Mouse (Mus musculus) liver, adult 2 months (tissue): Measurements from ENCODE around the gene Racgap1. TPM values are rescaled to one million over a fixed set of nuclear protein-coding genes. Genes with fewer than 3 reads are reported as not detected.

Experiments
- DNase-seq: peaks from one replicate; pipeline ENCODE4 v3.0.0-alpha.2; 2011; ENCODE audit warnings: low read depth, low spot score; ENCODE audit errors: extremely low read depth
- H3K27ac ChIP-seq: fragments of 200-500 bp; replicated peaks from 2 replicates; pipeline ENCODE4 v1.5.1; 2012; ENCODE audit warnings: low read depth, mild to moderate bottlenecking, control low read depth, inconsistent platforms, low read length; ENCODE audit not compliant: insufficient read depth
- H3K27me3 ChIP-seq: fragments of 200-500 bp; 2 replicates; pipeline ENCODE4 v1.6.1; 2012; ENCODE audit warnings: mild to moderate bottlenecking, moderate library complexity, low read length, inconsistent platforms; ENCODE audit not compliant: control insufficient read depth, insufficient read depth
- H3K36me3 ChIP-seq: fragments of 200-500 bp; 2 replicates; pipeline ENCODE4 v1.6.1; 2012; ENCODE audit warnings: low read length, inconsistent platforms; ENCODE audit not compliant: control insufficient read depth, insufficient read depth
- H3K4me1 ChIP-seq: fragments of 200-500 bp; 2 replicates; pipeline ENCODE4 v1.6.1; 2011; ENCODE audit warnings: low read length; ENCODE audit not compliant: control insufficient read depth, insufficient read depth
- H3K4me3 ChIP-seq: fragments of 200-500 bp; 2 replicates; pipeline ENCODE4 v1.5.1; 2011; ENCODE audit warnings: low read depth, mild to moderate bottlenecking, control low read depth, low read length, moderate library complexity; ENCODE audit not compliant: insufficient read depth
- H3K79me2 ChIP-seq: fragments of 200-500 bp; 2 replicates; pipeline ENCODE4 v1.6.1; 2012; ENCODE audit warnings: inconsistent platforms, mild to moderate bottlenecking, low read length, moderate library complexity; ENCODE audit not compliant: control insufficient read depth, insufficient read depth
- H3K9ac ChIP-seq: fragments of 200-500 bp; 2 replicates; pipeline ENCODE4 v1.6.1; 2012; ENCODE audit warnings: low read depth, mild to moderate bottlenecking, control low read depth, inconsistent platforms, low read length
- CTCF ChIP-seq: fragments of 200-500 bp; IDR thresholded peaks from 2 replicates; pipeline ENCODE4 v1.5.1; 2011; ENCODE audit warnings: low read depth, low read length, control low read depth
- POLR2A ChIP-seq: fragments of 200-500 bp; IDR thresholded peaks from 2 replicates; pipeline ENCODE4 v1.6.1; 2011; ENCODE audit warnings: low read length, control low read depth; ENCODE audit not compliant: insufficient read depth; ENCODE audit errors: extremely low read depth
- WGBS: fragments of 180-500 bp; shearing (Covaris S2); methylation state at CpG from one replicate; pipeline ENCODE4 v1.1.7; 2018; 5-methylcytosine and 5-hydroxymethylcytosine counted together
- polyA plus RNA-seq: library from polyadenylated mRNA; depleted of rRNA; stranded (reverse); fragments of >200 nt; gene quantifications from 2 replicates; pipeline ENCODE4 v1.2.3, GENCODE M21; 2012
- total RNA-seq: library from RNA; depleted of rRNA; stranded (reverse); fragments of >200 nt; gene quantifications from 2 replicates; pipeline ENCODE4 v1.2.3, GENCODE M21; 2014

The Racgap1 gene
- total and polyA plus RNA-seq, 2 experiments, result 0.32 to 0.92 TPM

DNA sequence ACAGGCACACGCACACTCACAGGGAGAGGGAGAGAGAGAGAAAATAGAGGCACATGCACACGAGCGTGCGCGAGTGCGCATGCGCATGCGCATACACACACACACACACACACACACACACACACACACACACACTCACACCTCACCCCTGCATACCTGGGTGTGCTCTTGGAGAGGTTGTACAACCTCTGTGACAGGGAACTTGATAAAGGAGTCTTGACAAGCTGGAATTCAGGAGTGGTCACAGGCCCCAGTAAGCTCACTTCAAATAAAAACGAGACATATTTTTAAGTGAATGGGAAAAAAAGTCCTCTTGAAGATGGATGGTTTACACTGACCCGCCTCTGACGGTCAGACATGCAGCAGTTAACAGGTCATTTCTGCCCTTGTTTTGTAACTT lies 29.4 kb downstream of the Racgap1 start:
- WGBS, result 92% methylated on average over 11 of the region's 11 CpGs
- TF ChIP-seq POLR2A, result no peak
- TF ChIP-seq CTCF, result no peak
- Histone ChIP-seq H3K79me2 (no peaks in the 10 kb centered on the region), H3K9ac (no peak overlapping the region), H3K36me3 (no peaks in the 10 kb centered on the region), H3K4me3 (no peak overlapping the region), H3K4me1 (no peaks in the 10 kb centered on the region), H3K27ac (no peak overlapping the region), H3K27me3 (no peaks in the 10 kb centered on the region)
- DNase-seq, result no peak

DNA sequence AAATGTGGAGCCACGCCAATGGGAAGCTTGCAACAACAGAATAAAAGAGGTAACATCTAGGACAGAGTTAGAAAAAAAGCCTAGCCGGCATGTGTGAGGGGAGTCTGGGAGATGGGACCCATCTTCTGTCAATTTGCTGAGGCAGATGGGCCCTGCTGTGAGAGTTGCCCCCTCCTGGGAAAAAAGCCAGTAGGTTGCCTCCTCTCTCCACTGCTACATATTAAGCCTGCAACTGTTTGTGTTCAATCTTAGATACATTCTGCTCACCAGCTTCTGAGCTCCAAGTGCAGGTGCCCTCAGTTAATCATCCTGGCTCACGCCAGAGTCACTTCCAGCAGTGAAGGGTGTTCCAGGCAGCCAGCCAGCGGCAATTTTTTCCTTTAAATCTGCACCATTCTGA lies 31.6 kb downstream of the Racgap1 start:
- Histone ChIP-seq H3K4me1 (no peaks in the 10 kb centered on the region), H3K36me3 (no peaks in the 10 kb centered on the region), H3K27me3 (no peaks in the 10 kb centered on the region), H3K9ac (no peak overlapping the region), H3K79me2 (no peaks in the 10 kb centered on the region), H3K27ac (no peak overlapping the region), H3K4me3 (no peak overlapping the region)
- DNase-seq, result peak; percentile 4
- 77% methylated on average over 4 of the region's 4 CpGs for WGBS
- TF ChIP-seq POLR2A (no peak), CTCF (no peak)

DNA sequence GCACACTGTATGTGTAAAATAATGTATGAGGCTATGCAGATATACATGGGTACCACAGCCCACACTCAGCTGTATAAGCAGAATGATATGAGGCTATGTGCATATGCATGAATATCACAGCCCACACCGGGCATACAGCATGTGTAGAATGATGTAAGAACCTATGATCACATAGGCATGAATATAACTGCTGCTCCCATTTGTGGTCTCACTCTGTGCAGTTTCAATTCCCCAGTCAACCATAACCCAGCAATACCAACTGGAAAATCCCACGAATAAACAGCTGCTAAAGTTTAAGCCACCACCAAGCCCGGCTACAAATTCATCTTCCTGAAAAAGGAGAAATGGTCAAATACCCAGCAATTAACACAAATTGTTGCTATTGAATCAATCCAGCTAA lies 32.9 kb downstream of the Racgap1 start:
- TF ChIP-seq CTCF (no peak), POLR2A (no peak)
- WGBS, result 95% methylated on average over 3 of the region's 3 CpGs
- no peak overlapping the region for H3K27ac ChIP-seq
- no peak overlapping the region for H3K9ac ChIP-seq
- H3K27me3 ChIP-seq, result no peaks in the 10 kb centered on the region
- H3K4me1 ChIP-seq, result no peaks in the 10 kb centered on the region
- no peak overlapping the region for H3K4me3 ChIP-seq
- no peak for DNase-seq
- H3K79me2 ChIP-seq, result no peaks in the 10 kb centered on the region
- no peaks in the 10 kb centered on the region for H3K36me3 ChIP-seq

DNA sequence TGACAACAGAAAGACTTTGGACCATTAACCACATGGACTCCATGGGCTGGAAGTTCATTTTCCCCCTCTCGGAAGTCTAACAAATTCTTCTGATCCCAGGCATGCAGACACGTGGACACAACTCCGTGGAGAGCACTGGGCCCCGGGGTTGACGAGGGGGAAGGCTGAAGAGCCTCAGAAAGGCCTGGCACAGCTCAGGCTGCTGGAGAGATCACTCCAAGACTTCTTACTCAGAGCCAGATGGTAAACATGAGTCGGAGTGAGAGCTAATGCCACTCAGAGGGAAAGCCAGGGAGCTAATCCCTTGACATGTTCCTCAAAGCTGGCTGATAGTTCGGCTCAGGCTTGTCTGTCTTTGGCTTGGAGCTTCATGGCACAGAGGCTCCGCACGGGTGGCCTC lies 36.2 kb downstream of the Racgap1 start:
- DNase-seq, result peak; percentile 1
- Histone ChIP-seq H3K27ac (no peak overlapping the region), H3K79me2 (no peaks in the 10 kb centered on the region), H3K36me3 (no peaks in the 10 kb centered on the region), H3K4me1 (no peaks in the 10 kb centered on the region), H3K4me3 (no peak overlapping the region), H3K9ac (no peak overlapping the region), H3K27me3 (no peaks in the 10 kb centered on the region)
- 42% methylated on average over 9 of the region's 9 CpGs for WGBS
- no peak for TF ChIP-seq CTCF
- TF ChIP-seq POLR2A, result no peak

DNA sequence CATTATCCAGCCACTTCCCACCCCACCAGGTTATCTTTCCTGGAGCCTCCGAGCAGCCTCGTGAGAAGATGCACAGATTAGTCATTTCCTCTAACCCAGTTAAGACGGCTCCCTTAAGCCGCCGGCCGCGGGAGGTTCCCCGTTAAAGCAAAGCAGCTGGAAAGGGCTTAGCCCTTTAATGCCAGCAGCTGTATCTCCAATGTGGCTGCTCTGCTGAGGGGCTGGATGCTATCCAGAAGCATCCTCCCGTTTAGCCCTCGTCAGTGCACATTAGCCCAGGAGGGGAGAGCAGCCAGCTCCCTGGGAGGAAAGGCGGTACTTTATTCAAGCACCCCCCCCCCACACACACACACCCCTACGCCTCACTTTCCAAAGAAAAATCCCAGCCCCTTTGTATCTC lies 36.7 kb downstream of the Racgap1 start:
- DNase-seq, result no peak
- TF ChIP-seq POLR2A, result no peak
- no peak for TF ChIP-seq CTCF

DNA sequence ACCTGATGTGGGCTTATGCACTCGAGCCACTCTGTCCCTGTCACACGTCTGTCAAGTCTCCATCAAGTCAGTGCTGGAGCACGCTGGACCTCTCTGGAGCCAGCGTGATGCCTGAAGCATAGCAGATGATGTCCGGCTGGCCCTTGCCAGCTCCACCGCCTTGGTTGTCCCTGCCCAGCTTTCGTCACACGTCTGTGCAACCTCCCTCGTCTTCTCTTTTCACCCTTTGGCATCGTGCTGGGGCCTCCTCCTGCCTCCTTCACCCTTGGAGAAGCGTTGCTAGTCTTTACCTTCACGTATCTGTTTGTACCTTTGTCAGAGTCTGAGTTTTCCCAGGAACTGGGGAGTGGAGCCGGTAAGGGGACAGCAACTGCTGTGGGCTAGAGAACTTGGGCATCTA lies 37.2 kb downstream of the Racgap1 start:
- DNase-seq, result no peak
- Histone ChIP-seq H3K9ac (no peak overlapping the region), H3K36me3 (no peaks in the 10 kb centered on the region), H3K27me3 (no peaks in the 10 kb centered on the region), H3K27ac (no peak overlapping the region), H3K4me1 (no peaks in the 10 kb centered on the region), H3K79me2 (no peaks in the 10 kb centered on the region), H3K4me3 (no peak overlapping the region)
- 86% methylated on average over 13 of the region's 13 CpGs for WGBS
- TF ChIP-seq CTCF (no peak), POLR2A (no peak)

More for the DNA sequence above, 36.7 kb downstream of the Racgap1 start:
- WGBS, result 31% methylated on average over 12 of the region's 12 CpGs
- no peaks in the 10 kb centered on the region for H3K4me1 ChIP-seq
- no peaks in the 10 kb centered on the region for H3K79me2 ChIP-seq
- H3K36me3 ChIP-seq, result no peaks in the 10 kb centered on the region
- no peak overlapping the region for H3K9ac ChIP-seq
- H3K4me3 ChIP-seq, result no peak overlapping the region
- H3K27ac ChIP-seq, result no peak overlapping the region
- H3K27me3 ChIP-seq, result no peaks in the 10 kb centered on the region
